Mouse (Mus musculus): ENCODE results near the gene N4bp1.

DNA sequence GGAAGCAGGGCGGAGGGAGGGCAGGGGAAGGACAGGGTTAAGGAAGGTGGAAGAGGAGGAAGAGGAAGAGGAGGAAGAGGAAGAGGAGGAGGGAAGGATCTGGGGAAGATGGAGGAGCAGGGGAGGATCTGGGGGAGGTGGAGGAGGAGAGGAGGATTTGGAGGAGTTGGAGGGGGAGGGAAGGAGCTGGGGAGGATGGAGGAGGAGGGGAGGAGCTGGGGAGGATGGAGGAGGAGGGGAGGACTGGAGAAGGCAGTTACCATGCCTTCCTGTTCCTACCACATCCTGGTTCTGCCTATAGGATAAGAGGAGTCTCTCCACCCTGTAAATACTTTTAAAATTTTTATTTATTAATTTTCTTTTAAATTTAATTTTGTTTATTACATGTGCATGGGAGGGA lies 37.6 kb upstream of the N4bp1 start:
- TF ChIP-seq TCF12 (IDR thresholded peaks at IDR 0.05; ENCODE audit: insufficient read depth, poor library complexity, severe bottlenecking) (no peak), MAX (IDR thresholded peaks at IDR 0.05; ENCODE audit: low read depth) (no peak), POLR2A (IDR thresholded peaks at IDR 0.05; ENCODE audit: insufficient read length, low read depth) (no peak), POLR2AphosphoS2 (IDR thresholded peaks at IDR 0.05; ENCODE audit: insufficient read length, low read depth) (no peak), CEBPB (IDR thresholded peaks at IDR 0.05; ENCODE audit: insufficient read depth, poor library complexity, severe bottlenecking) (no peak), E2F4 (IDR thresholded peaks at IDR 0.05; ENCODE audit: insufficient read depth) (no peak), USF1 (IDR thresholded peaks at IDR 0.05; ENCODE audit: low read depth) (no peak), MYOG (IDR thresholded peaks at IDR 0.05; ENCODE audit: control insufficient read depth in 1 of 3, insufficient read depth in 1 of 3, insufficient read length in 2 of 3, low read depth in 2 of 3) (no peak)

Data from myocyte (in vitro differentiated cells).